9 mouse cellular contexts compared by ENCODE assay signal in the genomic region with DNA sequence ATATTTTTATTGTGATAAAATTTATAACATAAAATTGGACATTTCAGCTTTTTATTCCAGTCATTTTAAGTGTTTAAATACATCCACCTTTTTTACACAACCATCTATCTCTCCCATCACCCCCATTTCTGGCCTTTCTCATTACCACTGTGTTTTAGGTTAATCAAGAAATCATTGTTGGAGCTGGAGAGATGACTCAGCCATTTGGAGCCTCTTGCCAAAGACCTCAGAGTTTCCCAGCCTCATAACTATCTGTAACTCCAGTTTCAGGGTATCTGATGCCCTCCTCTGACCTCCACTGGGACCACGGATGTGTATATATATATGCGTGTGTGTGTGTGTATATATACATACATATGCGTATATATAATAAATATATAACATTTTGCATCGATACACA. TPM values are rescaled to one million over a fixed set of nuclear protein-coding genes. Genes with fewer than 3 reads are reported as not detected.
A peak's percentile ranks its signal among the peaks of the same experiment; 100 is the strongest.
DNase-seq lines count a peak whose midpoint lies in the region; ATAC-seq and TF ChIP-seq lines count a peak whose summit lies in the region.
"Had no signal": no experiment of that assay in that cellular context is flagged by ENCODE, and none has a peak within 500 bp of the region (broad histone marks: within the 10 kb centered on the region; RNA-seq: fewer than 3 reads in every experiment).

No protein-coding gene starts in this region.

- H3K36me3 ChIP-seq in hindbrain, embryonic 14.5 days (replicated peaks; ENCODE audit: control insufficient read depth, insufficient read depth): no peaks in the 10 kb centered on the region
- H3K36me3 ChIP-seq in midbrain, embryonic 13.5 days: no peaks in the 10 kb centered on the region

- WGBS in hindbrain, embryonic 14.5 days: 53% methylated on average over 4 of the region's 4 CpGs
- WGBS in midbrain, embryonic 13.5 days: 53% methylated on average over 4 of the region's 4 CpGs

- no peaks in the 10 kb centered on the region for H3K9me3 ChIP-seq in hindbrain, embryonic 14.5 days (ENCODE audit: control insufficient read depth, low read length)
- no peaks in the 10 kb centered on the region for H3K9me3 ChIP-seq in midbrain, embryonic 13.5 days

- TF ChIP-seq CTCF in cortical plate, adult 2 months (IDR thresholded peaks at IDR 0.05; ENCODE audit: extremely low read depth, insufficient read depth, low read length): no peak

- H3K4me1 ChIP-seq in cortical plate, adult 2 months (ENCODE audit: control insufficient read depth, insufficient read depth, low read length): no peaks in the 10 kb centered on the region
- H3K4me1 ChIP-seq in hindbrain, embryonic 14.5 days (replicated peaks; ENCODE audit: control insufficient read depth, insufficient read depth, low read length): peaks cover 10% of the 10 kb centered on the region
- H3K4me1 ChIP-seq in midbrain, embryonic 13.5 days (replicated peaks): peaks cover 13% of the 10 kb centered on the region

- no peak for ATAC-seq in hindbrain, embryonic 14.5 days (ENCODE audit: low FRiP score)
- no peak for ATAC-seq in midbrain, embryonic 13.5 days

- H3K27me3 ChIP-seq in hindbrain, embryonic 14.5 days (ENCODE audit: control insufficient read depth, insufficient read depth, low read length): no peaks in the 10 kb centered on the region
- no peaks in the 10 kb centered on the region for H3K27me3 ChIP-seq in midbrain, embryonic 13.5 days
- H3K27me3 ChIP-seq: Patski had no signal

- TF ChIP-seq POLR2A in cortical plate, adult 2 months (IDR thresholded peaks at IDR 0.05; ENCODE audit: extremely low read depth, insufficient read depth, low read length): no peak

- peak overlapping the region; percentile 61 for H3K9ac ChIP-seq in hindbrain, embryonic 14.5 days
- no peak overlapping the region; the same call in 1 of the 2 replicates for H3K9ac ChIP-seq in midbrain, embryonic 13.5 days (replicated peaks)

- peak overlapping the region; percentile 55 for H3K4me2 ChIP-seq in hindbrain, embryonic 14.5 days (replicated peaks)
- peak overlapping the region; percentile 56 for H3K4me2 ChIP-seq in midbrain, embryonic 13.5 days (replicated peaks)

- H3K4me3 ChIP-seq in cortical plate, adult 2 months (ENCODE audit: insufficient read depth, low read length): peak overlapping the region; percentile 46; the same call in 1 of the 2 replicates
- H3K4me3 ChIP-seq in hindbrain, embryonic 14.5 days (replicated peaks; ENCODE audit: low read length): peak overlapping the region; percentile 60
- H3K4me3 ChIP-seq in midbrain, embryonic 13.5 days (replicated peaks): peak overlapping the region; percentile 58

- no peak overlapping the region for H3K27ac ChIP-seq in cortical plate, adult 2 months (ENCODE audit: insufficient read depth, low read length)
- peak overlapping the region; percentile 68; the same call in 1 of the 2 replicates for H3K27ac ChIP-seq in hindbrain, embryonic 14.5 days
- no peak overlapping the region for H3K27ac ChIP-seq in midbrain, embryonic 13.5 days

- peak; percentile 23 for DNase-seq in cerebellum, adult 11-12 months
- no peak for DNase-seq in cerebellum, postnatal 4 days (ENCODE audit: low spot score in 2 of 2)
- peak; percentile 82 for DNase-seq in 416B (ENCODE audit: low read depth)
- peak; percentile 36 for DNase-seq in hindbrain, embryonic 14.5 days (ENCODE audit: low spot score)
- no peak for DNase-seq in adrenal gland, postnatal 10 days
- no peak for DNase-seq in gastrocnemius, postnatal 25 days

RNA-seq across cellular contexts. Expression of a gene that starts 0.8 kb away (rescaled TPM):
- 1.9 and 3.2 TPM in 2 replicates for polyA plus RNA-seq in cortical plate, adult 2 months (2012; rRNA removed)
- 6.2 and 9.1 TPM in 2 replicates for polyA plus RNA-seq in hindbrain, embryonic 14.5 days (2014; fragmentation: Nextera tagmentation; extraction: Ambion mirVana)
- polyA plus RNA-seq in midbrain, embryonic 13.5 days (2015; fragmentation: Nextera tagmentation; extraction: Ambion mirVana): 13.6 and 13.8 TPM in 2 replicates
- 1 to 10 TPM; 5.7 to 6.8 TPM for total RNA-seq in adrenal gland, postnatal 10 days (2021)
- total RNA-seq in gastrocnemius, postnatal 25 days (2021): 1 to 10 TPM in 1 of 2 experiments, under 1 TPM in 1; 0.41 to 1.2 TPM

Comparison
In these comparisons a context has a peak if more than half of its experiments do, and no peak if none do; other contexts are left out.
1. DNase-seq: peak in cerebellum, adult 11-12 months (single experiment), 416B (single experiment) and hindbrain, embryonic 14.5 days (single experiment); none in cerebellum, postnatal 4 days (0 of 2), adrenal gland, postnatal 10 days (single experiment) and gastrocnemius, postnatal 25 days (single experiment).
2. Peak in every context shown above with its lines, with median percentiles within 50 percentile points of each other: H3K4me3 ChIP-seq.